Mouse (Mus musculus) CD4-positive, CD25-positive, alpha-beta regulatory T cell, adult 4 months (primary cell): Measurements from ENCODE around the gene Hist4h4. TPM values are rescaled to one million over a fixed set of nuclear protein-coding genes. Genes with fewer than 3 reads are reported as not detected.
A peak's percentile ranks its signal among the peaks of the same experiment; 100 is the strongest.
"Not testable (repeated sequence)": the region's sequence is repeated elsewhere in the genome, so short reads cannot be mapped to it uniquely, and the experiment has no call there.

Experiments used
- ATAC-seq: one replicate; pipeline ENCODE4 v1.8.0; 2017
- polyA plus RNA-seq, 2 experiments: library from polyadenylated mRNA; unstranded; fragments of 100-300 nt; shearing (Covaris generic); gene quantifications; one replicate each; pipeline ENCODE4 v1.2.1; 2017

The Hist4h4 gene
- polyA plus RNA-seq, 2 experiments from 2014 or later: 1.0 to 1.7 TPM

DNA sequence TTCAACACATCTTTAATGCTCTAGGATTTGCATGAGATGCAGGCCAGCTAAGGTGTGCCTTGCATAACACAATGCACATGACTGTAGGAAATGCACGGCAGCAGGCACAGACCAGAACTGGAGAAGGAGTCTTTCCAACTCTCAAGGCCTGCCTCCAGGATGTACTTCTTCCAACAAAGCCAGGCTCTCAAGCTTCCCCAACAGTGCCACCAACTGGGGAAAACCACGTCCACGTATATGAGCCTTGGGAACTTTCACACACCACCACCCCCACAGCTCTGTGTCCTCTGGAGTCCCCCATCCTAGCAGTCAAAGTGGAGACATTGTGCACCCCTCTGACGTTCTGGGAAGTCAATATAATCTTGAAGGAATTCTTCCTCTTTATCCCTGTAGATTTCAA, 8.9 kb upstream of the Hist4h4 start:
- no peak for ATAC-seq

DNA sequence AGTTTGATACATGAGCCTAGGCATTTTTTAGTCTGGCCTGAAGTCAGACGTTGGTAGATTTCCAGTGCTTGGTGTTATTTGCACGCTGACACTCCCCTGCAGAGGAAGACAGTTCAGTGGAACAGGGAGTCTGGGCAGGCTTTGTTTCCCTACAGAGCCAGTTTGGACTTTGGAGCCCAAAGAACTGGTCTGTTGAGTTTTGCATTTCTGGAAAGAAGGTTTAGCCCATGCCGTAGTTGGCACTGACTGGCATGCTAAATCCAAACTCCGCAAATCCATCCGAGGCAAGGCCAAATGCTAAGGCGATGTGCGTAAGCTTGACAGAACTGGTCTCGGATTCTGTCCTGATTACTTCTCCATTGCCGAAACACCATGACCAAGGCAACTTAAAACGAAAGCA, 7.0 kb upstream of the Hist4h4 start:
- ATAC-seq: no peak

DNA sequence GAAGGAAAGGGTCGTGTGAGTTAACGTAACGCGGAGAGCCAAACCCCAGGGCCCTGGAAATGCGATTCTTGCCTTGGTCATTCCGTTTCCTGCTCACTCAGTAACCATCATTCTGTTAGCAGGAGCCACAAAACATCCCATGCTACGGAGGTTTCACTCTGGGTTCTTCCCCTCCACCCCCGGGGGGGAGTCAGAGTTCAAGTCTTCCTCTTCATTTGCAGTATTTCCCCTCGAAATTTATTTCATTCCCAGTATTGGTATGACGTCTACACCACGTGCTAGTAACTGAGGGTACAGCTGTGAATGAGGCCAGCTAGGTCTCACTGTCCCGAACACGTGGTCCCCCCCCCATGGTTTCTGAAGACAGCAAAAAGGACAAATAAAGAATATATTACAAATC, 5.5 kb upstream of the Hist4h4 start:
- ATAC-seq: no peak

DNA sequence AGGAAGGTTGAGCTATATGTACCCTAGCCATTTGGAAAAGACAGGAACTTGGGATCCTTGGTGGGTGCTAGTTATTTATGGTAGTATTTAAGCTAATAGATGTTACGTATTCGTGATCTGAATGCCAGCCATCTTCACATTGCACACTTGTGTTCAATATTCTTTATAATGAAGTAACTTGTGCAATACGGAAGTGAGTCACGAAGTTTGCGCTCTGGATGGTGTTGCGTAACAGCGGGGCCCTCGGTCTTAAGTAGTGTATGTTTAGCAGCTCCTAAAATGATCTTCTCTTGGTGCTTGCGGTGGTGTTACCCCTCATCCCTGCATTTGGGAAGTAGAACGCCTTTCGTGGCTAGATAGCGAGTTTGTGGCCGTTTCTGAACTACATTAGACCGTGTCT, 4.9 kb upstream of the Hist4h4 start:
- peak; percentile 40 for ATAC-seq

DNA sequence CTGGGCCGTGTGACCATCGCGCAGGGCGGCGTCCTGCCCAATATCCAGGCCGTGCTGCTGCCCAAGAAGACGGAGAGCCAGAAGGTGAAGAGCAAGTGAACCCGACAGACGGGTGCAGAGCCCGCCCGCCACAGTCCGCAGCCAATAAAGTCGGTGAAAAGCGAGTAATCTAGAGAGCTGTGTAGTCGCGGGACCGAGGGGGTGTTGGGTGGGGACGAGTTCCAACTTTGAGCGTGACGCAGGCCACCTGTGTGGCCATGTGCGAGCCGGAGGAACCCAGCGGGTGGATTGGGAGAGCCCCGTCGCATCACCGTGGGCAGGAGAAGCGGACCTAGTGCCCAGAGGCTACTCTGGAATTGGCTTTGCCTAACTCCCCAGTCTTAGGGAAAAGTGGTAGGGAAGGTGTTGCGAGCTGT, 4.4 kb upstream of the Hist4h4 start:
- peak; percentile 9 for ATAC-seq

DNA sequence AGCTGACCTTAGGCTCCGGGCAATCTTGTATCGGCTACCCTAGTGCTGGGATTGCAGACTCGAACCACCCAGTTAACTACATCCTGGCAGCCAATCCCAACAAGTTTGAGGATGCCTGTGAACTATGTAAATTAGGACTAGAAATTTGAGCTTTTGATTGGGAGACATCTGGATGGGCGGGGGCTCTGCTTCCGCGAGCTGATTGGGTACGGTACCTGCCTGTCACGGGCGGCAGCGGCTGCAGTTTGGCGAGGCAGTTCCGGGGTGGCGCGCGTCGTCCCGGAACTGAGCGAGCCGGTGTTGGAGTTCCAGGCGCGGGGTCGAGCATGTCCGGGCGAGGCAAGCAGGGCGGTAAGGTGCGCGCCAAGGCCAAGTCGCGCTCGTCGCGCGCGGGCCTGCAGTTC, 3.8 kb upstream of the Hist4h4 start, which contains the start of gene H2afj:
Gene H2afj (plus strand): TSS at position 231 of the 404 bp plus-strand sequence.
- peak; percentile 72 for ATAC-seq

DNA sequence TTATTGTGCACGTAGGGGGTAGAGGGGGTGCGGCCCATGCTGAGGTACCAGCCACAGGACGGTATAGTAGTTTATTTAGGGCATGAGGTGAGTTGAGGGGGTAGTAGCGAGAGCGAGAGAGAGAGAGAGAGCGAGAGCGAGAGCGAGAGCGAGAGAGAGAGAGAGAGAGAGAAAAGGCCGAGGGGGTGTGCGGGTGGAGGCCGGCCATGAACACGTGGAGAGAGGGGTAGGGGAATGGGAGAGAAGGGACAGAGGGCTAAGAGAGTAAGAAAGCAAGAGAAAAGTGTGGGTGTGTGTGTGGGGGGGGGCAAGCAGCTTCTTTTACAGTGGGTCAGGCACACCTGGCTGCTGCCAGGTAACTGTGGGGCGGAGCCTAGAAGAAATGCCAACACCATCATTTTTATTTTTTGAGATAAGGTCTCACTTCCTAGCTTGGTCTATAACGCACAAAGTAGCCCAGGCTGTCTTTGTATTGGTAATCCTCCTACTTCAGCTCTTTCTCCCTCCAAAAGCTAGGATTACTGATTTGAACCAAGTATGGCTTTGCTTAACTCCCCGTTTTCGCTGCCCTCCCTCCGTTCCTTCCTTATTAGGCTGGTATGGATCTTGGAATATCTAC, 3.3 kb upstream of the Hist4h4 start:
- no peak for ATAC-seq

DNA sequence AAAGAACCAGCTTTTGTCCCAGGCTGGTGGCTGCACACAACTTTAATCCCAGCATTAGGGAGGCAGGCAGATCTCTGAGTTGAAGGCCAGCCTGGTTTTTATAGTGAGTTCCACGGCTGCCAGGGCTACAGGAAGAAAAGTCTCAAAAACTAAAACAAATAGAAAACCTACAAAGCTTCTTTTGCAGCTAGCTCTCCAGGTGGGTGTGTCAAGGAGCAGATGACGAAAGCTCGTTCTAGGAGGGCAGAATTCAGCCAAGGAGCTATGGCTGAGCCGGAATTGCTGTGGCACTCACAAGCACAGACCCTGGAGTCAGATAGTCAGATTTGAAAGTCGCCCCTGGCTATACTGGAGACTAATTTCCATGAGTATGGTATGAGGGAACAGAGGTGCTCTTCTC, 2.6 kb upstream of the Hist4h4 start:
- no peak for ATAC-seq

DNA sequence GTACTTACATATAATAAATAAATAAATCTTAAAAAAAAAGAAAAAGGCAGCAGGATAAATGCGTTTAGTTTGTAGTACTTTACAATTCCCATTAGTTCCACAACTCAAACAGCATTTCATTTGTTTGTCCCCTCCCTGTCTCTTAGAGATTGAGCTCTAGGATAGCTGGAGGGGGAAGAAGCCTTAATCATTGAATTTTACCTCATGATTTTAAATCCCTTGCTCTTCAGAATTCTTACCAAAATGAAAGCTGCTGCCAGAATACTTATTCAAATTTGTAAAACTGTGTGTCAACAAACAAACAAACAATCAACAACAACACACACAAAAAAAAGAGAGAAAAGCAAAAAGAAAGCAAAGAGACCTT, 1.2 kb upstream of the Hist4h4 start:
- no peak for ATAC-seq

DNA sequence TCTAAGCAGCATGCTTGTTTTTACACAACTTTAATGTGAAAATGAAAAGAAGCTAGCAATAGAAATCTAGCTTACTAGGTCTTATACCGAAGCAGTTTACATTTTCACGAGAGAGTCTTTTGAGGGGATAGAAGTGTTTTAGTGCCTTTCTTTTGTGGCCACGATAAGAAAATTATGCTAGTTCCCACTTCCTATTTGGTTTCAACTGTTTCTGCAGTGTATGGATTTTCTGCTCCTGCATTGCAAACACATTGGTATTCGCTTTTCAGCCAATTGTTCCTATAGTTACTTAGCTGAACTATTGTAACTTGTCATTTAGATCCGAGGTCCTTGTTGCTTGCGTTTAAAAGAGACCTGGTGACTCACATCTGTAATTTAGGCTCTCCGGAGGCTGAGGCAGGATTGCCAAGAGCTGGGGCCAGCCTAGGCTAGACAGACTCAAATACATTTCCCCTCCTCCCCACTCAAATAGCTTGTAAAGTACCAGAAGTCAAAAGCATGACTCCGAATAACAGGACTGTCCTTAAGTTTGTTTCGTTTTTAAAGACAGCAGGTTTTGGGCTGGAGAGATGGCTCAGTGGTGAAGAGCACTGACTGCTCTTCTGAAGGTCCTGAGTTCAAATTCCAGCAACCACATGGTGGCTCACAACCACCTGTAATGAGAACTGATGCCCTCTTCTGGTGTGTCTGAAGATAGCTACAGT, 642 bp upstream of the Hist4h4 start:
- ATAC-seq: no peak

DNA sequence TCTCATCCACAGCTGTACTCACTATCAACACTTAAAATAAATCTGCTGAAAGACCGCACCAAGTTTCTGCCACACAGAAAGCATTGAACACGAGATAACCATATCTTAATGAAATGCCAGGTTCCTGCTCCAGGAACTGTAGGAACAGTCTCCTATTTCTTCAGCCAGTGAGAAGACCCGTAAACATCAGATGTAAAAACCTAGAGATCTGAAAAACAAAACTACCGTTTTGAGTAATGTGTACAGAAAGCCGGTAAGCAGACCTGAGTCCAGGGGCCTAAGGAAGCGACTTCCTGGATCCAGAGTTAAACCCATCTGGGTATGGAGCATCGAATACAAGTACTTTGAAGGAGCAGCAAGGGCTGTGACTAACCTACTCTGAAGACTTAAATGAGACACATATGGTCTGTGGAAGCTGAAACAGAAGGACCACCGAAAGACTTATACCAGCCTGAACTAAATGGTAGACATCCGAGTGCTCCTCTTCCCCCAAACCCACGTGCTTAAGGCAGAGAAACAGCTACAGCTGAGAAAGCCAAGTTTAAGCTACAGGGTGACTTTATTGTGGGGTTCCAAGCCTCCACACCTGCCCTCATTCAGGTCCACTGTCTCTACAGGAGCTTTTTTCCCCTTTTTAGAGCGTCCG, 999 bp downstream of the Hist4h4 start:
- no peak for ATAC-seq

DNA sequence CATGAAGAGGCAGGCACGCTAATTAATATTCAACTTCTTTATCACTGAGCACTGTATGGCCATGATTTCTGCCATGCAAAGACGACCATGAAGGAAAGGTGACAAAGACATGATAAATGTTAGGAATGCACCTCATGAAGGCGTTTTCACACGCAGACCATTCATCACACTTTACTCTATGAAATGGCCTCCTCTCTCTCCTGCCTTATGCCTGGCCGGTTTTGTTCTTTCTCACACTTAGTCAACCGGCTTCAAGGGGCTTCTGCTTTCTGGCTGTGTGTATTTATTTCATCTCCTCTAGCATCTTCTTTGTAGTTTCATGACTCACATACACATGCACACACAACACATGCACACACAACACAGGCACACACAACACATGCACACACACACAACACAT, 2.9 kb downstream of the Hist4h4 start:
- ATAC-seq: no peak

DNA sequence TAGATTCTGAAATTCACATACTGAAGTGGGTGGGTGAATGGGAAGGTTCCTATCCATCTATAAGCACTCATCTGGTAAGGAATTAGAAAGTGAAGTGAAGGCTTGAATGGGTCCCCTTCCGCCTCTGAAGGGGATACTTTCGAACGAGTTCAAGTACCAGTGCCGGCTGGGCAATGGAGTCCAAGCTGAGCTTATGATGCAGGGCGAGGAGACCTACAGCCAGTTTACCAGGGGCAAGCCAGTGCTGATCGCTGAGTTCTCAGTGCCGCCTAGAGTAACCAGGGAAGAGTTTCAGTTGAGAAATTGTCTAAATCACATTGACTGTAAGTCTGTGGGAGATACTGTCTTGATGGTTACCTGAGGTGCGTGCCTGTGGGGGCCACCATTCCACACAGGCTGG, 3.5 kb downstream of the Hist4h4 start:
- no peak for ATAC-seq

DNA sequence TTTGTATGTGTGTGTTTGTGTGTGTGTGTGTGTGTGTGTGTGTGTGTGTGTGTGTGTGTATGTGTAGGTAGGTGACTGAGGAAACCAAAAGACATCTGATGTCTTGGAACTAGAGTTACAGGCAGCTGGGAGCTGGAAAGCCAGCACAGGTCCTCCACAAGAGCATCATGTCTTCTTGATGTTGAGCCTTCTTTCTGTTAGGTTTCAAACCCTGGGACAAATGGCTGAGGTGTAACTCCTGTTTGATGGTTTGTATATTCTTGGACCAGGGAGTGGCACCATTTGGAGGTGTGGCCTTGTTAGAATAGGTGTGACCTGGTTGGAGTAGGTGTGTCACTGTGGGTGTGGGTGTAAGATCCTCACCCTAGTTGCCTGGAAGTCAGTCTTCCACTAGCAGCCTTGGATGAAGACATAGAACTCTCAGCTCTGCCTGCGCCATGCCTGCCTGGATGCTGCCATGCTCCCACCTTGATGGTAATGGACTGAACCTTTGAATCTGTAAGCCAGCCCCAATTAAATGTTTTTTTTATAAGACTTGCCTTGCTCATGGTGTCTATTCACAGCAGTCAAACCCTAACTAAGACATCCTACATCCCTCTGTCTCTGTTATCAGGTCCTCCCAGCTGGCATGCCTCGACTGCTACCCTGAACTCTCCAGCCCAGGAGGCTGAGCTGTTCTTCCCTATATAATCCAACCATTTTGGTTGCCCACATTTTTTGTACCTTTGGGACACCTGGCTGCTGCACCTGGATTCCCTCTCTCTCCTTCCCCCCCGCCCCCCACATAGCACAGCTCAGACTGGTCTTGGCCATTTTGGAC, 6.1 kb downstream of the Hist4h4 start:
- ATAC-seq: not testable (repeated sequence)

DNA sequence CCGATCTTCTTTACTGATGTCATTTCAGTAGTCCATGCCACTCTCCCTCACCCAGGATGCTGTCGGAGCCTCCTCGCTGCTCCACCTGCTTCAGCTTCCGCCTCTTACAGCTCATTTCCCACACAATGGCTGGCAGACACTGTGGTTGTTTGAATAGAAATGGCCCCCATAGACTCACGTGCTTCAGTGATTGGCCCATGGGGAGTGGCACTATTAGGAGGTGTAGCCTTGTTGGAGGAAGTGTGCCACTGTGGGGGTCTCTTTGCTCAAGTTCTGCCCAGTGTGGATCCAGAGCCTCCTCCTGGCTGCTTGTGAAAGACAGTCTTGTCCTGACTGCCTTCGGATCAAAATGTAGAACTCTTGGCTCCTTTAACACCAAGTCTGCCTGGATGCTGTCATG, 8.4 kb downstream of the Hist4h4 start:
- ATAC-seq: no peak

DNA sequence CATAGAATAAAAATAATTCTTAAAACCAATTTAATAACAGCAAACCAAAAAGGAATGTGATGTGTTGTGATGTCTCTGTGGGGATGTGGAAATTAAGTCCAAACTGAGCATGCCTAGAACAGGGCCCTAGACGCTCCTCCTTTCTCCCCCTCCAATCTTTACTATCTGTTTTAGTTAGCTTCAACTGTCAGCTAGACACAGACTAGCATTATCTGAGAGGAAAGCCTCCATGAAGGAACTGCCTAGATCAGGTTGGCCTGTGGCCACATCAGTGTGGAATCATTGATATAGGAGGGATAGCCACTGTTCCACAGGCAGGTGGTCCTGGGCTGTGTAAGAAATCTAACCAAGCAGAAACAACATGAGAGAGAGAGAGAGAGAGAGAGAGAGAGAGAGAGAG, 9.1 kb downstream of the Hist4h4 start:
- no peak for ATAC-seq

DNA sequence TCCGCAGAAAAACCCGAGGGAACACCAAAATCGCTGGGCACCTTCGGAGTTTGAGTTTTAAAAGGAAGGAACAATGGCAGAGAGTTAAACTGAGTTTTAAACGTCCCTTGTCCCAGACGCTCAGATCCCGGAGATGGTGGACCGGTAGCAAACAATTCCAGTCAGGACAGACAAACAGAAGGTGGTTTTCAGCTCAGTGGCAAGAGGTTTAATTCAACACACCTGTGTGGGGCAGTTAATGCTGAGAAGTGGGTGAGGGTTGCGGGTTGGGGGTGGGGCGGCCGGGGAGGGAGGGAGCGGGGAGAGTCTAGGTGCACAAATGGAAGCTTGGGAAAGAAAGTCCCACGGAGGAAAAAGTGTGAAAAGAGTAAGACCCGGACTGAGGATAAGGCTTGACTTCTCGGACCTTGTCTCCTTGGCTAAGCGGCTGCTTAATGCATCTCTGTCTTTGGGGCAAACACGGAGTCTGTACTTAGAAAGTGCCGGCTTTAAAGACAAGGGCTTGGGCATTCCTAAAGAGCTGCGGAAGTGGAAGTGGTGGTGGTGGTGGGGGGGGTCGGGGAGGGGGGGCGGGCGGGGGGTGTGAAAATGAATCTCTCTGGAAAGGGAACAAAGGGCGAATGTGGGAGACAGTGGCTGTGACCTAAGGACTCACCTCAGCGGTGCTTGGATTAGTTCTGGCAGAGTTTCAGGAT, 10.2 kb downstream of the Hist4h4 start:
- peak; percentile 47 for ATAC-seq

DNA sequence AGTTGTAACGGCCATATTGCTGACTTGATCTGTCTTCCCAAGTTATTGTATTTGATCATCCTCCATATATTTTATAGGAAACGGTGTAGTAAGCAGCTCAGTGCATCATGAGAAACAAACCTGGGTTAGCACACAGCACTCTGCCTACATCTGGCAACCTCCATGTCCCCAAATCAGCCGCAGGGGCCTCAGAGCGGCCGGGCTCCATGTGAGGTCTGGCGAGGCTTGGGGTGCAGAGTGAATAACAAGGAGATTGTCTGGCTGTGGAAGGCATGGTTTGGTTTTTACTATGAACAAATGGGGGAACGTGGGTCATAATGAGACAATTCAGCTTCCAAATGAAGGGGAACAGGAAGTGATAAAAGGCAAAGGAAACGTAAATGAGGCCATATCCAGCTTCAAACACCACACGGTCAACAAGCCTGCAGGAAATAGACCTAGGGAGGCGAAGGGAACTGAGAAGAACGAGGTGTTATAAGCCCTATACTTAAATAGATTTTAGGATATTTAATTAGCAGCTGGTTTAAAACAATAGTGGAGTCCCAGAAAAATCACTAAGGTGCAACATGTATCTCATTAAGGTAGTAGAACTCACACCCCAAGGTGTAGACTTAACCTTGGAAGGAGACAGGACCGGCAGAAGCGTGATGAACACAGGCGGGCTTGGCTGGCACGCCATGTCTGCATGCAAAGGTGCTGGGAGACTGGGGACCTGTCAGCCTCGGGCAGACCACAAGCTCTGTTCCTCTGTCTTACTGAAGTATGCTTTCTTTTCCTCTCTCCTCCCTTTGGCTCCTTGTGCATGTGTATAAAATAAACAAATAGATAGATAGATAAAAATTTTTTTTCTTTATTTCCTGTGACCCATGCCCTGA, 11.1 kb downstream of the Hist4h4 start:
- peak; percentile 47 for ATAC-seq

DNA sequence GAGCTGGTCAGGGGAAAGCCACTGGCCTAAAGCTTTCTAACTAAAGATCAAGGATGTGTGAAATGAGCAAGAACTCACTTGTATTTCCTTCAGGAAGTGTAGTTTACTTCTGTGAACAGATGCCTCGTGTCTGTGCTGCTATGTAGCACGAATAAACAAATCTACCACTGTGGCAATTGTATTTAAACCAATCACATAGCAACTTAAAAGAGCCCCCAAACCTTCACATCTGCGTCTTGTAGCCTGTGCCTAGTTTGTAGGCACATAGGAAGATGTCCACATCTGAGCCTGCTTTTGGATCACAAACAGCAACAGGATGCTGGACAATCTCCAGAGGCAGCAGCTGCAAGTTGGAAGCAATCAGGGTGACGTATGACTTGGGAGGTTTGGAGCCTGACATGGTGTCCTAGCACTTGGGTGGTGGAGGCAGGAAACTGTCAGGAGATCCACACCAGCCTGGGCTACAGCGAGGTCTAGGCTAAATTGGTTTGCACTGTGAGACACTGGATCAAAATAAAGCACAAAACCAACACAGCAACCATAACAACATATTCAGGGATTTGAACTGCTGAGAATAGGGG, 14.7 kb downstream of the Hist4h4 start:
- ATAC-seq: no peak

DNA sequence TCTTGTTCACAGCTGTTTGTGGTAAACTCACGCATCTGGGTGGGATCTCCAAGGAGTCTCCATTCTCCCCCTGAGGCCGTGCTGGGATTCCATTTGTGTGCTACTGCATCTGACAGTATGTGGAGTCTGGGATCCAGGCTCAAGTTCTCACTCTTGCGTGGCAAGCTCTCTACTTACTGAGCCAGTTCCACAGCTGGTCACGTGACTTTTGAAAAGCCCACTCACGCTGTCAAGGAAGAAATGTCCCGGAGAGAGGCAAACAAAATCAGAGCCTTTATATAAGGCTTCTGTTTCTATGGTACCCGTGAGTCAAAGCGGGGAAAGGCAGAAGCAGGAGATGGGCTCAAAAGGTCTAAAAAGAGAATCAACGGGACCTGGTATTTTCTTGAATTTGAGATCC, 21.5 kb downstream of the Hist4h4 start:
- ATAC-seq: no peak

DNA sequence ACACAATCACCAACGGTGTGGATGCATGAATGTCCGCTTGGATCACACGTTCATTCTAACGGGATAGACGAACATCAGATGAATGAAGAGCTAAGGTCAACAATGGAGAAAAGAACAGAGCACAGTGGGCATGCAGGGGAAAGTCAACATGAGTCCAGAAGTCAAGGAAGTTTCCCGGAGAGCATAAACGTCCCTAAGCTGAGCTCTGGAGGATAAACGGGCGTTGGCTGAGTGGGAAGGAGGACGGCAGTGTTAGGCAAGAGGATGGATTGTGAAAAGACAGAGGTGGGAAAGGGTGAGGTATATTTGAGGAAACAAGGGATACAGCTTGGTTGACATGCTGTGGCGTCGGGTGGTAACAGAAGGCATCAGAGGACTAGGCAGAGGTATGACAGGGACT, 22.1 kb downstream of the Hist4h4 start:
- no peak for ATAC-seq
